ENCODE assay signal across 9 mouse cellular contexts in genomic region chr9:72663534-72663918, GRCm38 (mm10). TPM values are rescaled to one million over a fixed set of nuclear protein-coding genes. Genes with fewer than 3 reads are reported as not detected.
DNase-seq lines count a peak whose midpoint lies in the region; ATAC-seq and TF ChIP-seq lines count a peak whose summit lies in the region.
"Had no signal": no experiment of that assay in that cellular context is flagged by ENCODE, and none has a peak within 500 bp of the region (broad histone marks: within the 10 kb centered on the region; RNA-seq: fewer than 3 reads in every experiment).

No protein-coding gene starts in this region.

- H3K4me2 ChIP-seq in heart, embryonic 15.5 days = peak overlapping the region; percentile 86

- no peak for TF ChIP-seq CTCF in G1E (IDR thresholded peaks at IDR 0.05; ENCODE audit: low read depth, low read length)
- TF ChIP-seq CTCF in thymus, adult 2 months (IDR thresholded peaks at IDR 0.05; ENCODE audit: borderline replicate concordance, control insufficient read depth, extremely low read depth, insufficient read depth, low read length, poor library complexity) = no peak

- H3K27me3 ChIP-seq in heart, embryonic 15.5 days = no peaks in the 10 kb centered on the region
- no peaks in the 10 kb centered on the region for H3K27me3 ChIP-seq in G1E (ENCODE audit: insufficient read depth, low read length)
- no peaks in the 10 kb centered on the region for H3K27me3 ChIP-seq in hindbrain, embryonic 10.5 days (ENCODE audit: insufficient read depth, poor library complexity, severe bottlenecking)
- H3K27me3 ChIP-seq in midbrain, embryonic 10.5 days (ENCODE audit: low read depth, poor library complexity, severe bottlenecking) = no peaks in the 10 kb centered on the region
- no peaks in the 10 kb centered on the region for H3K27me3 ChIP-seq in thymus, adult 2 months (ENCODE audit: control insufficient read depth, insufficient read depth, low read length)

- peak overlapping the region; percentile 100 for H3K9ac ChIP-seq in heart, embryonic 15.5 days

- peak overlapping the region; percentile 100 for H3K27ac ChIP-seq in heart, embryonic 15.5 days
- peak overlapping the region; percentile 98 for H3K27ac ChIP-seq in hindbrain, embryonic 10.5 days
- peak overlapping the region; percentile 100 for H3K27ac ChIP-seq in midbrain, embryonic 10.5 days (replicated peaks)
- H3K27ac ChIP-seq in thymus, adult 2 months (ENCODE audit: control insufficient read depth, insufficient read depth, low read length) = no peak overlapping the region
- H3K27ac ChIP-seq: macrophage had no signal

- H3K4me3 ChIP-seq in heart, embryonic 15.5 days = peak overlapping the region; percentile 93
- H3K4me3 ChIP-seq in G1E (ENCODE audit: low read depth, low read length) = peak overlapping the region; percentile 84
- peak overlapping the region; percentile 87 for H3K4me3 ChIP-seq in hindbrain, embryonic 10.5 days
- H3K4me3 ChIP-seq in midbrain, embryonic 10.5 days = peak overlapping the region; percentile 97
- H3K4me3 ChIP-seq in thymus, adult 2 months (ENCODE audit: control insufficient read depth, insufficient read depth, low read length) = no peak overlapping the region

- peaks cover 24% of the 10 kb centered on the region; the same call in 1 of the 2 replicates for H3K36me3 ChIP-seq in heart, embryonic 15.5 days
- H3K36me3 ChIP-seq in G1E (replicated peaks) = peaks cover 42% of the 10 kb centered on the region
- peaks cover 46% of the 10 kb centered on the region for H3K36me3 ChIP-seq in hindbrain, embryonic 10.5 days
- peaks cover 46% of the 10 kb centered on the region for H3K36me3 ChIP-seq in midbrain, embryonic 10.5 days
- H3K36me3 ChIP-seq in thymus, adult 2 months (ENCODE audit: control insufficient read depth, insufficient read depth, low read length) = no peaks in the 10 kb centered on the region

- no peak for TF ChIP-seq POLR2A in thymus, adult 2 months (IDR thresholded peaks at IDR 0.05; ENCODE audit: control insufficient read depth, extremely low read depth, insufficient read depth, low read length, poor library complexity)

- 4% methylated on average over 10 of the region's 10 CpGs for WGBS in heart, embryonic 15.5 days
- WGBS in hindbrain, embryonic 10.5 days = 22% methylated on average over 10 of the region's 10 CpGs
- WGBS in midbrain, embryonic 10.5 days = 15% methylated on average over 10 of the region's 10 CpGs
- WGBS in thymus, adult 2 months = 64% methylated on average over 10 of the region's 10 CpGs

- no peaks in the 10 kb centered on the region for H3K9me3 ChIP-seq in heart, embryonic 15.5 days (replicated peaks)
- H3K9me3 ChIP-seq in G1E (replicated peaks) = no peaks in the 10 kb centered on the region
- no peaks in the 10 kb centered on the region for H3K9me3 ChIP-seq in hindbrain, embryonic 10.5 days
- no peaks in the 10 kb centered on the region for H3K9me3 ChIP-seq in midbrain, embryonic 10.5 days (replicated peaks)

- intact Hi-C loops in heart, postnatal 10 days (cut with DNase I) = no loop called here

- ATAC-seq in heart, embryonic 15.5 days (replicated peaks; ENCODE audit: insufficient number of reproducible peaks, insufficient read depth, low FRiP score, low read depth) = no peak
- no peak for ATAC-seq in G1E (ENCODE audit: extremely low read depth, insufficient number of reproducible peaks, low FRiP score, poor library complexity, severe bottlenecking)

- H3K4me1 ChIP-seq in heart, embryonic 15.5 days (replicated peaks) = peaks cover 30% of the 10 kb centered on the region
- peaks cover 66% of the 10 kb centered on the region for H3K4me1 ChIP-seq in G1E (ENCODE audit: insufficient read depth, low read depth, low read length)
- H3K4me1 ChIP-seq in hindbrain, embryonic 10.5 days (replicated peaks) = peaks cover 43% of the 10 kb centered on the region
- H3K4me1 ChIP-seq in midbrain, embryonic 10.5 days = peaks cover 52% of the 10 kb centered on the region
- H3K4me1 ChIP-seq in thymus, adult 2 months (replicated peaks; ENCODE audit: control insufficient read depth, insufficient read depth, low read length) = peaks cover 11% of the 10 kb centered on the region; the same call in 1 of the 2 replicates

- DNase-seq in heart, postnatal 10 days = no peak
- DNase-seq in G1E (ENCODE audit: low spot score) = no peak
- DNase-seq in hindbrain, embryonic 10.5 days (ENCODE audit: low spot score) = no peak
- no peak for DNase-seq in midbrain, embryonic 10.5 days (ENCODE audit: low spot score)
- DNase-seq in urinary bladder, adult 18-20 months (ENCODE audit: low spot score in 2 of 2) = no peak
- DNase-seq in thymus, adult 2 months = no peak
- DNase-seq in urinary bladder, postnatal 4 days (ENCODE audit: low spot score in 2 of 2) = no peak

RNA-seq across cellular contexts. Expression of gene Nedd4, which starts 1.4 kb away (rescaled TPM):
- 450 and 481 TPM in 2 replicates for polyA plus RNA-seq in heart, embryonic 15.5 days (2015; fragmentation: Nextera tagmentation; extraction: Ambion mirVana)
- total RNA-seq in heart, postnatal 10 days (2021) = 100 to 1,000 TPM; 490 to 566 TPM
- total RNA-seq in G1E (2014; fragmentation: Nextera tagmentation) = 869 and 984 TPM in 2 replicates
- 631 and 707 TPM in 2 replicates for total RNA-seq in G1E (2017)
- 399 and 562 TPM in 2 replicates for polyA plus RNA-seq in G1E (2012)
- polyA plus RNA-seq in hindbrain, embryonic 10.5 days (2016; fragmentation: Nextera tagmentation; extraction: Ambion mirVana) = 556 and 636 TPM in 2 replicates
- polyA plus RNA-seq in midbrain, embryonic 10.5 days (2016; fragmentation: Nextera tagmentation; extraction: Ambion mirVana) = 605 and 682 TPM in 2 replicates
- polyA plus RNA-seq in thymus, adult 2 months (2012; rRNA removed) = 71.7 and 80.4 TPM in 2 replicates
